Mouse (Mus musculus) bone marrow macrophage, adult 2 months (primary cell): Measurements from ENCODE around the gene Rasd1.

Experiments used
- CTCF ChIP-seq: IDR thresholded peaks from 2 replicates; pipeline ENCODE4 v1.5.1; 2012; ENCODE audit warnings: low read depth, mild to moderate bottlenecking, low read length, moderate library complexity
- POLR2A ChIP-seq: IDR thresholded peaks from 2 replicates; pipeline ENCODE4 v1.6.1; 2012; ENCODE audit warnings: mild to moderate bottlenecking, low read depth, low read length, borderline replicate concordance

- TF ChIP-seq POLR2A (no peak), CTCF (no peak)
Measured at GRCm38 (mm10) chr11:59952892-59953291, 11.9 kb downstream of the Rasd1 start.
